Mouse (Mus musculus): ENCODE measurements at regions not wholly inside any gene's neighbourhood (a gene's known extent, or its start where the extent isn't known, plus 50 kb on each side); places are given as distances from the start of the nearest gene placed in this dataset.

GRCm38 (mm10) chr4:67607166-67607565, 779.8 kb downstream of the Tlr4 start:
- TF ChIP-seq EP300 (IDR thresholded peaks at IDR 0.05; ENCODE audit: insufficient read depth, low read depth, low read length) (no peak), CTCF (IDR thresholded peaks at IDR 0.05) (no peak), POLR2A (IDR thresholded peaks at IDR 0.05; ENCODE audit: insufficient read depth, low read depth, low read length) (no peak)

All from heart, adult 2 months (tissue).